Mouse (Mus musculus) forelimb bud, embryonic 11.5 days (tissue): ENCODE data around the gene Mpv17.
A peak's percentile ranks its signal among the peaks of the same experiment; 100 is the strongest.

Experiments used
- DNase-seq: peaks from one replicate; pipeline ENCODE4 v3.0.0-alpha.2; 2012; ENCODE audit warnings: low read depth, low spot score

Gene Mpv17

DNA sequence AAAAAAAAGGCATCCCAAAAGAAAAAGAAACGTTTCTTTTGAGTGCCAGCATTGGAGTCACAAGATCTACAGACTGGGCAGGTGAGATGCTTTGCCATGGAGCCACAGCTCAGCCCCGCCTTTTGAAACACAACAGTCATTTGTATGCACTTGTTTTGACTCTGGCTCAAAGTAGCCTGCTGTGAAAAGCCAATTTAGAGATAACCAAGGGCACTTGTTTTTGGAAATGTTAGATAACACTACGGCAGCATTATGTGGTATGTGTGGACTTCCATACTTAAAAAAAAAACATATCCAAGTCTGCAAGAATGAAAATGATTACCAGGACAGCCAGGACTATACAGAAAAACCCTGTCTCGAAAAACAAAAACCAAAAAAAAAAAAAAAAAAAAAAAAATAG lies 29.6 kb upstream of the Mpv17 start:
- DNase-seq = no peak

- DNase-seq = no peak
Measured at GRCm38 (mm10) chr5:31181183-31181770, 27.2 kb upstream of the Mpv17 start.

DNA sequence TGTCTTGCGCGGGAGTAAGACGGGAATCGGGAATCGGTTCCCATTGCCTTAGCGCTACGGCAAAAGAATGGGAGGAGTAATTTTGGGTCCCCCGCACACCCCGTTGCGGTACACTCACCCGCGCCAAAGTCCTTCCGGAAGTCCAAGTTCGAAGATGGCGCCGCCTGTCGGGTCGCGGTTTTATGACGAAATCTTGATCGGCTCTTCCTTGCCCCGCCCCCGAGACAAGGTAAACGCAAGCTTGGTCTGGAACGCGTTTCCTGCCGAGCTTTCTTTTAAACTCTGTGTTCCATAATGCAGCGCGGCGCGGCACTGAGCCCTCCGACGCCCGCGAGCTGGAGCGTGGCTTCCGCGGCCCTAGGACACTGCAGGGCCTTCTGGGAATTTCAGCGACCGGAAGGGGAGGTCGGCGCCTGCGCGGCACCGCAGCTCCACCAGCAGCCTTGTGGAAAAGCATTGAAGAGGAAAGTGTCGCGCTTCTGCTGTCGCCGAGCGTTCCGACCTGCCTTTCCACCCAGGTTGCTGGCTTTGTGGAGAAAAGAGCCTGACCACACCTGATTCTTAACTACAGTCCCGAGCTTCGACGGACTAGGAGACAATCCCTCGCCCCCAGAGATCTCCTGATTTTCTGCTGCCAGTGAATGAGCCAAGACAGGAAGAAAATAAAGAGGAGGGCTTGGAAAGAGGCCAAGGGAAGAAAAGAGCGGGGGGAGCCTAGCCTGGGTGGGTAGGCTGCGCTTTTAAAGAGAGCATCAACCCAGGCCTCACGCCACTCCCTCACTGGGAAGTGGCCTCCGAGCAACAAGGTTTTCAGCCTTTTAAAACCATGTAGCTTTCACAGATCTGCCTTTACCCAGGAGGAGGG lies 25.9 kb upstream of the Mpv17 start, which contains the start of the genes Gm29609 and Gtf3c2:
Gene Gm29609, minus strand, starts transcription at position 146 of the 865 bp plus-strand sequence.
Gene Gtf3c2, minus strand, starts transcription at position 379 of the 865 bp plus-strand sequence.
- DNase-seq = peak; percentile 96

GRCm38 (mm10) chr5:31179301-31179765 lies 25.3 kb upstream of the Mpv17 start:
- peak; percentile 21 for DNase-seq

- no peak for DNase-seq
Measured at GRCm38 (mm10) chr5:31168630-31169029, 14.6 kb upstream of the Mpv17 start.

DNA sequence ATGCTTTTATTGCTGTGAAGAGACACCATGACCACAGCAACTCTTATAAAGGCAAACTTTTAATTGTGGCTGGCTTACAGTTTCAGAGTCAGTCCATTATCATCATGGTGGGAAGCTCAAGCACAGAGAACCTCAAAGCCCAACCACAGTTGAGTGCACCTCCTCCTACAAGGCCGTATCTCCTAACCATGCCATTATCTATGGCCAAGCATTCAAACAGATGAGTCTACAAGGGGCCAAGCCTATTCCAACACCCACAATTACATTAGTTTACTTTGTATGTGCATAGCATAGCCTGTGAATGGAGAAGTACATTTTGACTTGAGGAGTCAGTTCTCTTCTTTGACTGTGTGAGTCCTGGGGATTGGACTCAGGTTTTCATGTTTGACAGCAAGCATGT lies 10.8 kb upstream of the Mpv17 start:
- DNase-seq = no peak

- DNase-seq = no peak
Measured at GRCm38 (mm10) chr5:31162462-31162861, 8.4 kb upstream of the Mpv17 start.

- DNase-seq = no peak
Measured at GRCm38 (mm10) chr5:31153516-31154151, 417 bp downstream of the Mpv17 start.

DNA sequence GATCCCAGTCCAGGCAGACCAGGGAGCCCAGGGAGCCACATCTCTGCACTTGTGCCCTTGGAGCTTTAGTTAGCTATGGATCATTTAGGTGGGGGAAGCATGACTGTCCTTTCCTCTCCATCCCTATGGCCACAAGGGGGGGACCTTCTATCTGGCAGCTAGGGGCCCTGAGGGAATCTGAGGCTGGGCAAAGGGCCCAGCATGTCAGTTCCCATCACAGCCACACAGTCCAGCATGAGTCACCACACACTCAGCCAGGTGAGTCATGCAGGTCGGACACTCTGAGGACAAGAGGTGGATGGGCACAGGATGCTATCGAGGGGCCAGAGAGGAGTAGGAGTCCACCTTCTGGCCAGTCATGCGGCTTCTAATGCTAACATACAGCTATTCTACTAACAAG lies 2.3 kb downstream of the Mpv17 start:
- DNase-seq = no peak

- DNase-seq = no peak
Measured at GRCm38 (mm10) chr5:31149781-31150180, 4.3 kb downstream of the Mpv17 start.

DNA sequence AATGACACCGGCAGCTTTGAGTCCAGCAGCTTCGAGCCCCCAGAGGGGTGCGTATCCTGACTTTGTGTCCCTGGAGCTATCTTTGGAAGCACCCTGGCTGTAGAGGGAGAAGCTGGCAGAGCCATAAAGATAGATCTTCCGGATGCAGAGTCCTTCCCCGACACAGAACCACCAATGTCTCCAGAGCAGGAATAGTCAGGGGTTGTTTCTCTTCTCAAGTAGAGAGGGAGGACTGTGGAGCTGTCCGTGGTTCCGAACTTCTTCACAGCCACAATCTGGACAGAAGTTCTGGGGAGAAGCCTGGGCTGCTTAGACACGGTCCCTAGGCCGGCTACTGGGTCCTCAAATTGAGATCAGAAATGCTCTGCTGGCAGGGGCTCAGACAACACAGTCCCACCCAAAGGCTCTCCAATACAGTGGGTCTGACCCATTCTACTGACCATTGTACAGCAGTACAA lies 15.1 kb downstream of the Mpv17 start:
- peak; percentile 30 for DNase-seq

DNA sequence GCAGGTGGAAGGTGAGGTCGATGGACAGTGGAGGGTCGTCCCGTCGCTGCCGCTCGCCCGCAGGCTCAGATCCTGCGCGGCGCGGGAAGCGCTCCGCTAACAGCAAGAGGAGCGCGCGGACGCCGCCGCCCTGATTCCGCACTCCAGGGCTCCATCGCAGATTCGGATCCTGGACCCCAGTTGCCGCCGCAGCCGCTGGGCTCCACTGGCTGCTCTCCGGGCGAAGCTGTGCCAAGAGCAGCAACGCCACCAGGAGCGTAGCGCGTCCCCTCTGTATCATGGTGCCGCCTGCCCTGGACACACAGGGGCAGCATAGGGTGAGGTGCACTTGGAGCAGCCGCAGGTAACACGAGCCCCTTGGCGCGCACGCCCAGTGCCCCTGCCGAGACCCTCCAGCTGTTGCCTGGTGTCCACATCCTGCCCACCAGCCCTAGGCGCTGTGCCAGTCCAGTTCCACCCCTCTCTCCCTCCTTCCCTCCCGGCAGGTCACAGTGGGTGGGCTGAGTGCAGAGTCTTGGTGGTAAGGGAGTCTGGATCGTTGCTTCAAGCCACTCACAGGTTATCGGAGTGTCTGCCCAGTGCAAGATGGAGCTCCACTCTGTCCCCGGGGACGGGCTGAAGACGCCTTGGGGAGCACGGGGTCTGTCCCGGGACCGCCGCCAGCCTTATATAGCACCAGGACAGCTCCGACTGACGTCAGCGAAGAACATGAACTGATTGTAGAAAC lies 15.6 kb downstream of the Mpv17 start, which contains the start of gene Ucn:
Gene Ucn, minus strand, starts transcription at position 589 of the 727 bp plus-strand sequence.
- no peak for DNase-seq

DNA sequence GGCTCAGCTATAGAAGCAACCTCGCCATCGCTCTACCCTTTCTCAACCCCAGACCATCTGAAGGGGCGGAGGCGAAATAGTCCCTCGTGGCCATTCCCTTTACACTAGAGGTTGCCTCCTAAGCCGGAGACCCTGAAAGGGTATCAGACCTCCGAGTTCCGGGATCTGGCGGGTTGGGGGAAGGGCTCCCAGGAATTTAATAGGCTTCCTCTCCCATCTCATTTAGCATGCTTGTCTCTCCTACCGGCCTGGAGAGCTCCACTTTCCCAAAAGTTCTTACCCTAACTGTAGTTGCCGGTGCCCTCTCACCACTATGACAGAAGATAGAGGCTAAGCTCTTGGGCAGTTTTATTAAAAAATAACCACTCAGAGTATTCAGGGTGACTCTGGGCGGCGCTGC lies 16.4 kb downstream of the Mpv17 start:
- DNase-seq = no peak

DNA sequence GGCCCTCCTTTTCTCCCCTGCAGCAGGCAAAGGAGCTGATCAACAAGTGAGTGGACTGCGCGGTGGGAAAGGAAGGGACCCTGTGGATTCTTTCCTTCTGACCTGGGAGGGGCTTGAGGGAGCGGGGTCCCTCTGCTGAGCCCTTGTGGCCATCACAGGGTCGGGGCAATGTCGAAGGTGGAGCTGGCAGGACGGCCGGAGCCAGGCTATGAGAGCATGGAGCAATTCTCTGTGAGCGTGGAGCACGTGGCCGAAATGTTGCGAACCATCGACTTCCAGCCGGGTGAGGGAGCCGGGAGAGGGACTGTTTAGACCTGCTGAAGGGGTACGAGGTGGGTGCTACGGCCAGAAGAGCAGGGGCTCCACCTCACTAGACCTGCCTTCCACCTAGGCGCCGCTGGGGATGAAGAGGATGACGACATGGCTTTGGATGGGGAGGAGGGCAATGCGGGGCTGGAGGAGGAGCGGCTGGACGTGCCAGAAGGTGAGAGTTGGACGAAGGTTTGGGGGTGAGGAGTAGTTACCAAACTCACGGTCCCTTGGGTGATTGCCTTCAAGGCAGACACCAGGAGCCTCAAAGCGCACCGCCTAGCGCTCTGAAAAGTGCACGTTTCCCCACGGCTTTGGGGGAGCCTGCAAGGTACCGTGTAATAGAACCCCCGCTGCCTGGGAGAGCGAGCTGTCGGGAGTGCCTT lies 17.2 kb downstream of the Mpv17 start:
- DNase-seq = no peak

DNA sequence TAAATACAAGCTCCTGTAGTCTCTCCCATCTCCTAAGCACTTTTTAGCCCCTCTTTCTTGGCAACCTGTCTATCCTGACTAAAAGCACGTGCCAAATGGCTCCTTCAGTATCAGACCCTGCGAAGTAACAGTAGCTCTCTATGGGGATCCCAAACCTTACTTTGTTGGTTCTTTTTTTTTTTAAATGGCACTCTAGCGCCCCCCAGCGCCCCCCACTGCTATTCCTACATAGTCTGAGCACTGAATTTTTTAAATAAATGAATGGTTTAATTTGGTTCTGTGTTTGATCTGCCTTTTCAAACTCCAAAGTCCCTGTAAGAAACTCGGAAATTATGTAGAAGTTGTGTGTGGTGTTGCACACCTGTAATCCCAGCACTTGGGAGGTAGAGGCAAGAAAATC lies 28.0 kb downstream of the Mpv17 start:
- no peak for DNase-seq

DNA sequence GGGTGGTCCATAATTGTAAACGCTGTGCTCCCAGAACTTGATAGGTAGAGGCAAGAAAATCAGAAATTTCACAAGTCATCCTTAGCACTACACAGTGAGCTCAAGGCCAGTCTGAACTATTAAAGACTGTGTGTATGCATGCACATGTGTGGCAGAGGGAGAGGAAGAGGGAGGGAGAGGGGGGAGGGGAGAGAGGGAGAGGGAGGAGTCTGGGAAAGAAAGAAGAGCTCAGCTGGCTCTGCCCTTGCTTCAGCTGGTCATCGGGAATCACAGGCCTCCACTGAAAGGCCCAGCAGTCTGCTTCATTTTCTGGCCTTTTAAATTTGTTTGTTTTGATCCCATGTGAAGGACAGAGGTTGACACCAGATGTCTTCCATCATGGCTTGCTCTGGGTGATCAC lies 30.6 kb downstream of the Mpv17 start:
- DNase-seq = no peak

- DNase-seq = no peak
Measured at GRCm38 (mm10) chr5:31121111-31121510, 32.9 kb downstream of the Mpv17 start.

- no peak for DNase-seq
Measured at GRCm38 (mm10) chr5:31116912-31117311, 37.1 kb downstream of the Mpv17 start.

DNA sequence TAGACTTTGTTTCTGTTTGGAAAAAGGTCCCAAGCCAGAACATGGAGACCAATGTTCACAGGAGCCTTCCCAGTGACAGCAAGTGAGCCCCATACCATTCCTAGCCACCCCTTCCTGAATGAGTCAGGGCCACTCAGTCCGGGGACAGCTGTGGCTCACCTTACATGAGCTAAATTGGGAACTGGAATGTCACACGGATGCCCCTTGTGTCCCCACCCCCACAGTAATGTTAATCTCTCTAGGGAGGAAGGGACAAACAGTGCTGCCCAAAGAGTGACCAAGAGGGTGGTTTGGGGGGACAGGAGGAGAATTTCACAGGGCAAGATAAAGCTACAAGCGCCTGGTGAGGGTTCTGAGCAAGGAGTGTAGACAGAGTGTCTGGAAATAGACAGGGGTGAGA lies 37.7 kb downstream of the Mpv17 start, which contains the start of gene Trim54:
Gene Trim54, plus strand, starts transcription at position 359 of the 400 bp plus-strand sequence.
- DNase-seq = no peak

GRCm38 (mm10) chr5:31110781-31111180 lies 43.3 kb downstream of the Mpv17 start:
- DNase-seq = no peak

GRCm38 (mm10) chr5:31108000-31108490 lies 46.0 kb downstream of the Mpv17 start, which contains the start of gene Slc30a3:
Gene Slc30a3, minus strand, starts transcription at chr5:31108237.
- no peak for DNase-seq
